Comparison of ENCODE assay signal across 11 mouse cellular contexts in genomic region chr6:77213757-77214409, GRCm38 (mm10). TPM values are rescaled to one million over a fixed set of nuclear protein-coding genes. Genes with fewer than 3 reads are reported as not detected.
DNase-seq lines count a peak whose midpoint lies in the region; ATAC-seq and TF ChIP-seq lines count a peak whose summit lies in the region.
"Had no signal": no experiment of that assay in that cellular context is flagged by ENCODE, and none has a peak within 500 bp of the region (broad histone marks: within the 10 kb centered on the region; RNA-seq: fewer than 3 reads in every experiment).

No protein-coding gene starts in this region.

- no peaks in the 10 kb centered on the region for H3K36me3 ChIP-seq in kidney, embryonic 16.5 days (ENCODE audit: insufficient read depth, low read length)
- no peaks in the 10 kb centered on the region for H3K36me3 ChIP-seq in neural tube, embryonic 15.5 days
- H3K36me3 ChIP-seq: liver, embryonic 13.5 days had no signal

- no peak overlapping the region for H3K9ac ChIP-seq in kidney, embryonic 16.5 days (replicated peaks; ENCODE audit: low read length)
- no peak overlapping the region for H3K9ac ChIP-seq in neural tube, embryonic 15.5 days (replicated peaks)
- H3K9ac ChIP-seq: liver, embryonic 13.5 days had no signal

- 3% methylated on average over 3 of the region's 3 CpGs for WGBS in kidney, embryonic 16.5 days
- WGBS in neural tube, embryonic 15.5 days, result 1% methylated on average over 3 of the region's 3 CpGs

- H3K4me1 ChIP-seq in kidney, embryonic 16.5 days (ENCODE audit: insufficient read depth, low read length), result peaks cover 20% of the 10 kb centered on the region
- H3K4me1 ChIP-seq in neural tube, embryonic 15.5 days, result peaks cover 18% of the 10 kb centered on the region
- H3K4me1 ChIP-seq: liver, embryonic 13.5 days had no signal

- H3K9me3 ChIP-seq in kidney, embryonic 16.5 days (ENCODE audit: low read length), result no peaks in the 10 kb centered on the region
- H3K9me3 ChIP-seq in neural tube, embryonic 15.5 days (replicated peaks), result no peaks in the 10 kb centered on the region
- H3K9me3 ChIP-seq: liver, embryonic 13.5 days had no signal

- no peaks in the 10 kb centered on the region for H3K27me3 ChIP-seq in kidney, embryonic 16.5 days (ENCODE audit: insufficient read depth, low read length)
- no peaks in the 10 kb centered on the region for H3K27me3 ChIP-seq in neural tube, embryonic 15.5 days (replicated peaks)
- H3K27me3 ChIP-seq: liver, embryonic 13.5 days had no signal

- H3K4me2 ChIP-seq in kidney, embryonic 16.5 days (replicated peaks; ENCODE audit: low read depth, low read length), result no peak overlapping the region
- H3K4me2 ChIP-seq in neural tube, embryonic 15.5 days, result peak overlapping the region; percentile 0; the same call in 1 of the 2 replicates
- H3K4me2 ChIP-seq: liver, embryonic 13.5 days had no signal

- H3K4me3 ChIP-seq in kidney, embryonic 16.5 days (ENCODE audit: low read length), result no peak overlapping the region
- no peak overlapping the region for H3K4me3 ChIP-seq in neural tube, embryonic 15.5 days (replicated peaks)
- no peak overlapping the region for H3K4me3 ChIP-seq in left cerebral cortex, adult 2 months
- H3K4me3 ChIP-seq: gastrocnemius, adult 2 months; liver, embryonic 13.5 days had no signal

- TF ChIP-seq CTCF in left cerebral cortex, adult 2 months (IDR thresholded peaks at IDR 0.05), result no peak

- peak overlapping the region; percentile 29; the same call in 1 of the 2 replicates for H3K27ac ChIP-seq in kidney, embryonic 16.5 days (ENCODE audit: low read length)
- no peak overlapping the region; the same call in 1 of the 2 replicates for H3K27ac ChIP-seq in neural tube, embryonic 15.5 days (replicated peaks)
- no peak overlapping the region for H3K27ac ChIP-seq in left cerebral cortex, adult 2 months
- H3K27ac ChIP-seq: gastrocnemius, adult 2 months; liver, embryonic 13.5 days had no signal

- ATAC-seq in kidney, embryonic 16.5 days (ENCODE audit: low FRiP score, low TSS enrichment), result peak; percentile 92
- ATAC-seq in neural tube, embryonic 15.5 days (ENCODE audit: low FRiP score), result peak; percentile 54

- intact Hi-C loops in left cerebral cortex, postnatal 4 days (cut with DNase I), result no loop called here
- intact Hi-C loops in left cerebral cortex, postnatal 25 days (cut with DNase I), result no loop called here
- intact Hi-C loops in left cerebral cortex, adult 2 months (cut with DNase I), result no loop called here

- peak; percentile 43 for DNase-seq in left cerebral cortex, postnatal 4 days
- DNase-seq in left cerebral cortex, postnatal 25 days (ENCODE audit: low spot score in 2 of 2), result no peak
- DNase-seq in embryo, embryonic 10 days (ENCODE audit: low spot score), result peak; percentile 26
- DNase-seq in thymus, postnatal 4 days, result no peak
- no peak for DNase-seq in left cerebral cortex, adult 2 months (ENCODE audit: extremely low spot score in 1 of 2, low spot score in 2 of 2)
- DNase-seq in right cerebral cortex, adult 2 months (ENCODE audit: low spot score in 2 of 2), result no peak
- DNase-seq: gastrocnemius, adult 2 months; liver, embryonic 13.5 days had no signal

RNA-seq across cellular contexts. Expression of gene Lrrtm1, which starts 28.6 kb away (rescaled TPM):
- 10 to 100 TPM; 66.6 to 67.0 TPM for total RNA-seq in left cerebral cortex, postnatal 4 days (2021)
- total RNA-seq in left cerebral cortex, postnatal 25 days (2021), result 10 to 100 TPM; 65.3 to 81.2 TPM
- 6.4 and 6.6 TPM in 2 replicates for polyA plus RNA-seq in kidney, embryonic 16.5 days (2015; fragmentation: Nextera tagmentation; extraction: Ambion mirVana)
- 52.5 and 66.3 TPM in 2 replicates for polyA plus RNA-seq in neural tube, embryonic 15.5 days (2015; fragmentation: Nextera tagmentation; extraction: Ambion mirVana)
- 10 to 100 TPM; 65.4 to 66.5 TPM for total RNA-seq in left cerebral cortex, adult 2 months (2021)
- total RNA-seq: gastrocnemius, adult 2 months; megakaryocyte-erythroid progenitor cell, adult 5-6 weeks had no signal

Comparison
In these comparisons a context has a peak if more than half of its experiments do, and no peak if none do; other contexts are left out.
1. DNase-seq: peak in left cerebral cortex, postnatal 4 days (single experiment) and embryo, embryonic 10 days (single experiment); none in left cerebral cortex, postnatal 25 days (0 of 2), thymus, postnatal 4 days (single experiment), left cerebral cortex, adult 2 months (0 of 2) and right cerebral cortex, adult 2 months (0 of 2).